Mouse (Mus musculus): ENCODE measurements around the gene Gbgt1. TPM values are rescaled to one million over a fixed set of nuclear protein-coding genes. Genes with fewer than 3 reads are reported as not detected.

Gene Gbgt1
- total and polyA plus RNA-seq, 2 experiments from 2014 or later: 0.42 TPM; not detected in 1

DNA sequence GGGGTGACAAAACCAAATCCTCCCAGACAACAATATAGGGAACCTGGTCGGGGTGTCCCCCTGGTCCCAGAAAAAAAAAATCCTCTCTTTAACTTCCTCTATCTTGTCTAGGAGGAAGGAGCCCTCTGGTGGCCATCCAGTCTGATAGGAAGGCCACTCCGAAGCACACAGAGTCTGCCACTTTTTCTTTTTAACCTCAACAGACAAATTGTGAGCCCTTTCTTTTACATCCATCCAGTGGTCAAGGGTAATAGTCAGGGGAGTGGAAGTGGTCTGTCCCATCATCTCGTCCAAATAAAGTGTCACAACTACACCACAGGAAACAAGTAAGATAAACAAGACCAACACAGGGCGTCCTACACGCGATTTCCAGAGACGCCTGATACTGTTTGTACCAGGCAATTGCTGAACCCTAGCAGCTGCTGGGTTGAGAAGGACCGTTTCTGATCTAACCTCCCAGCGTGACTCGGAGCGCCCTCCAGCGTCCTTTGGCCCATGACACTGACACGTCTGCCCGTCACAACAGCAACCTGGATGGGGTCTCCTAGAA is 1.4 kb upstream of the Gbgt1 start:
- Histone ChIP-seq H3K9me3 (replicated peaks; ENCODE audit: control insufficient read depth, low read length) (no peaks in the 10 kb centered on the region), H3K9ac (replicated peaks; ENCODE audit: low read depth, low read length) (no peak overlapping the region), H3K27me3 (ENCODE audit: control insufficient read depth, insufficient read depth, low read length) (no peaks in the 10 kb centered on the region), H3K4me3 (ENCODE audit: low read depth, low read length) (no peak overlapping the region), H3K27ac (ENCODE audit: low read depth) (no peak overlapping the region), H3K36me3 (replicated peaks; ENCODE audit: control insufficient read depth, insufficient read depth, low read length) (no peaks in the 10 kb centered on the region), H3K4me2 (ENCODE audit: low read depth, low read length) (no peak overlapping the region), H3K4me1 (ENCODE audit: control insufficient read depth, insufficient read depth) (no peaks in the 10 kb centered on the region)
- 71% methylated on average over 14 of the region's 14 CpGs for WGBS
- no peak for TF ChIP-seq EP300 (IDR thresholded peaks at IDR 0.05; ENCODE audit: low read depth)
- no peak for TF ChIP-seq CTCF (IDR thresholded peaks at IDR 0.05; ENCODE audit: low read depth)
- ATAC-seq (ENCODE audit: insufficient read depth, low read depth) (no peak), DNase-seq (ENCODE audit: low spot score) (no peak)

DNA sequence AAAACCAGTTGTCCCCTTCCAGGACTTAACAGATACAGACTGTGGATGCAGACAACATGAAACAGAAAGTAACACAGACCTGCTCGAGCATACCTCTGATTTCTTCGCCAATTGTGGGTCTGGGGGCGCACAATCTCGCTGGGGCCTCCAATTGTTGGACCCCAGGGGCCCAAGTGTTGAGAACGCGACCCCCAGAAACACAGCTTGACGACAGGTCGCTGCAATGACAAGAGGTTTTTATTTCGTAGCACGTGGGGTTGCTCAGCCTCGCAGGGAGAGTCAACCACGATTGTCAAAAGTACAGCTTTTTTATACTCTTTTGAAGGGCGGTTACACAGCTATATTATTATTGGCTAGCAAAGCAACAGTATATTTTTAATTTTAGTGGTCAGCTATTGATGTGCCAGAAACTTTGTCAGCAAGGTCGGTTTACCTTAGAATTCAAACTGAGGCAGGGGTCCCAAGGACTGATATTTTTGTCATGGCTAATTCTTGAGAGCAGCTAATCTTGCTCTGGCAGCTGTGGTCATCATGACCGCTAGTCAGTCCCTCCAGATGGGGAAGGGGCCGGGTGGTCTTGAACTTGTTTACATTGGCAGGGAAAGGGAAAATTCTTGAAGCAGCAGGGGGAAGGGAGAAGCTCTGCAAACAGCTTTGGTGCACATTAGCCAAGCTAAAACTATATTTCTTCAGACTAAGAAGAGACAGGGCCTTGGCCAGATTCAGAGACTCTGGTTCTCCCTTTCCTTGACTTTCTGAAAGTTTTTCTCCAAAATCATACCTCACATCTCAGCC is 693 bp upstream of the Gbgt1 start:
- Histone ChIP-seq H3K4me2 (ENCODE audit: low read depth, low read length) (no peak overlapping the region), H3K9ac (replicated peaks; ENCODE audit: low read depth, low read length) (no peak overlapping the region), H3K27me3 (ENCODE audit: control insufficient read depth, insufficient read depth, low read length) (no peaks in the 10 kb centered on the region), H3K4me1 (ENCODE audit: control insufficient read depth, insufficient read depth) (no peaks in the 10 kb centered on the region), H3K4me3 (ENCODE audit: low read depth, low read length) (no peak overlapping the region), H3K9me3 (replicated peaks; ENCODE audit: control insufficient read depth, low read length) (no peaks in the 10 kb centered on the region), H3K36me3 (replicated peaks; ENCODE audit: control insufficient read depth, insufficient read depth, low read length) (no peaks in the 10 kb centered on the region), H3K27ac (ENCODE audit: low read depth) (no peak overlapping the region)
- no peak for TF ChIP-seq CTCF (IDR thresholded peaks at IDR 0.05; ENCODE audit: low read depth)
- no peak for TF ChIP-seq EP300 (IDR thresholded peaks at IDR 0.05; ENCODE audit: low read depth)
- DNase-seq (ENCODE audit: low spot score) (no peak), ATAC-seq (ENCODE audit: insufficient read depth, low read depth) (no peak)
- 74% methylated on average over 16 of the region's 16 CpGs for WGBS

DNA sequence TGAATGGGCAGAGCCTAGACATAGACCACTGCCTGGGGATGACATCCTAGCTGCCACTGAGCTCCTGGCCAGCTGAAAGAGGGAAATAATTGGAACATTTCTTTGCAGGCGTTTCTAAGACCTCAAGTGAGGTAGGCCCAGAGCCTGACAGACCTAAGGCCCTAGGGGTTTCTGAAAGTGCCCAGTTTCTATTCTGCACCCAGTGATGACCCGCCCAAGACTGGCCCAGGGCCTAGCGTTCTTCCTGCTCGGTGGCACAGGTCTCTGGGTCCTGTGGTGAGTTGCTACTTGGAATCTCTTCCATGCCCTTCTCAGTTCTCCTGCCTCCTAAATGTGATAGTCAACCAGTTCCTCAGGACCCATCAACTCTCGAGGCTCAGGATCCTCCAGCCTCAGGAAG is 870 bp downstream of the Gbgt1 start:
- ATAC-seq (ENCODE audit: insufficient read depth, low read depth) (no peak), DNase-seq (ENCODE audit: low spot score) (no peak)
- no peak overlapping the region for H3K9ac ChIP-seq (replicated peaks; ENCODE audit: low read depth, low read length)
- H3K4me3 ChIP-seq (ENCODE audit: low read depth, low read length): no peak overlapping the region
- no peaks in the 10 kb centered on the region for H3K4me1 ChIP-seq (ENCODE audit: control insufficient read depth, insufficient read depth)
- no peaks in the 10 kb centered on the region for H3K9me3 ChIP-seq (replicated peaks; ENCODE audit: control insufficient read depth, low read length)
- 79% methylated on average over 5 of the region's 5 CpGs for WGBS
- H3K27me3 ChIP-seq (ENCODE audit: control insufficient read depth, insufficient read depth, low read length): no peaks in the 10 kb centered on the region
- H3K36me3 ChIP-seq (replicated peaks; ENCODE audit: control insufficient read depth, insufficient read depth, low read length): no peaks in the 10 kb centered on the region
- H3K4me2 ChIP-seq (ENCODE audit: low read depth, low read length): no peak overlapping the region
- H3K27ac ChIP-seq (ENCODE audit: low read depth): no peak overlapping the region
- TF ChIP-seq CTCF (IDR thresholded peaks at IDR 0.05; ENCODE audit: low read depth): no peak
- TF ChIP-seq EP300 (IDR thresholded peaks at IDR 0.05; ENCODE audit: low read depth): no peak

DNA sequence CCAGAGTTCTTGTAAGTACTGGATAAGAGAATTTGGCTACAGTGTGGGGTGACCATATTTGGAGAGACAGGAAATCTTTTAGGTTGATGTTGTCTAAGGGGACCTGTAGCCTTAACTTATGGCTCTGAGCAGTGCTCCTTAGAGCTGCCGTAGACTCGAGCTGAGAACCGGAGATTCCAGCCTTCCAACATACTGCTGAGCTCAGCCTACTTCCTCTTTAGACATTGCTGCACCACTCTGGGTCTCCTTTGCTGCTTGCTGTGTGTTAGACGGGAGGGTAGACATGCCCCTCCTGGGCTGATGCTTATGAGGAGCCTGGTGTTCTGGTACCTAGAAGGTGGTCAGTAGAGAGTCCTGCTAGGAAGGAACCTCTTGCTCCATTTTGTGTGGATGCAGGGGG is 1.7 kb downstream of the Gbgt1 start:
- H3K4me2 ChIP-seq (ENCODE audit: low read depth, low read length): no peak overlapping the region
- no peak overlapping the region for H3K9ac ChIP-seq (replicated peaks; ENCODE audit: low read depth, low read length)
- no peak overlapping the region for H3K27ac ChIP-seq (ENCODE audit: low read depth)
- no peaks in the 10 kb centered on the region for H3K27me3 ChIP-seq (ENCODE audit: control insufficient read depth, insufficient read depth, low read length)
- H3K4me1 ChIP-seq (ENCODE audit: control insufficient read depth, insufficient read depth): no peaks in the 10 kb centered on the region
- H3K36me3 ChIP-seq (replicated peaks; ENCODE audit: control insufficient read depth, insufficient read depth, low read length): no peaks in the 10 kb centered on the region
- H3K9me3 ChIP-seq (replicated peaks; ENCODE audit: control insufficient read depth, low read length): no peaks in the 10 kb centered on the region
- WGBS: 69% methylated on average over 4 of the region's 4 CpGs
- TF ChIP-seq EP300 (IDR thresholded peaks at IDR 0.05; ENCODE audit: low read depth): no peak
- no peak for TF ChIP-seq CTCF (IDR thresholded peaks at IDR 0.05; ENCODE audit: low read depth)
- ATAC-seq (ENCODE audit: insufficient read depth, low read depth) (no peak), DNase-seq (ENCODE audit: low spot score) (no peak)
- no peak overlapping the region for H3K4me3 ChIP-seq (ENCODE audit: low read depth, low read length)

DNA sequence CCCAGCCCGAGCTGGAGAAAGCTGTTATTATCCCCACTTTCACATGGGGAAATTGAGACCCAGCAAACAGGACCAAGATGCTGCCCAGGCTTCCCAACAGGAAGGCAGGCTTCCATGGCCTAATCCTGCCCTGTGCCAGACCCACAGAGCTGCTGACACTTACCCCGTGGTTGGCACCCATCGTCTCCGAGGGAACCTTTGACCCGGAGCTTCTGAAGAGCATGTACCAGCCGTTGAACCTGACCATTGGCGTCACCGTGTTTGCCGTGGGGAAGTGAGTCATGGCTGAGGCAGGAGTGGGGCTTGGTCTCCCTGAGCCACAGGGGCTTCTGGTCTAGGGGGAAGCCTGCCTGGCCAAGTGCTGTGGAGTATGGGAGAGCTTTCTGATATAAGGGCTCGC is 6.3 kb downstream of the Gbgt1 start:
- H3K4me3 ChIP-seq (ENCODE audit: low read depth, low read length): no peak overlapping the region
- WGBS: 74% methylated on average over 10 of the region's 10 CpGs
- TF ChIP-seq CTCF (IDR thresholded peaks at IDR 0.05; ENCODE audit: low read depth): no peak
- TF ChIP-seq EP300 (IDR thresholded peaks at IDR 0.05; ENCODE audit: low read depth): no peak
- no peaks in the 10 kb centered on the region for H3K36me3 ChIP-seq (replicated peaks; ENCODE audit: control insufficient read depth, insufficient read depth, low read length)
- H3K4me1 ChIP-seq (ENCODE audit: control insufficient read depth, insufficient read depth): no peaks in the 10 kb centered on the region
- no peaks in the 10 kb centered on the region for H3K9me3 ChIP-seq (replicated peaks; ENCODE audit: control insufficient read depth, low read length)
- H3K4me2 ChIP-seq (ENCODE audit: low read depth, low read length): no peak overlapping the region
- no peak overlapping the region for H3K9ac ChIP-seq (replicated peaks; ENCODE audit: low read depth, low read length)
- H3K27ac ChIP-seq (ENCODE audit: low read depth): no peak overlapping the region
- no peaks in the 10 kb centered on the region for H3K27me3 ChIP-seq (ENCODE audit: control insufficient read depth, insufficient read depth, low read length)
- ATAC-seq (ENCODE audit: insufficient read depth, low read depth) (no peak), DNase-seq (ENCODE audit: low spot score) (no peak)

Measured in heart, postnatal 0 days (tissue).